In genomic region chr4:40031361-40031760, GRCm38 (mm10) we compare ENCODE assay signal across 24 mouse cellular contexts.
A peak's percentile ranks its signal among the peaks of the same experiment; 100 is the strongest.
DNase-seq lines count a peak whose midpoint lies in the region; ATAC-seq and TF ChIP-seq lines count a peak whose summit lies in the region.
"Had no signal": no experiment of that assay in that cellular context is flagged by ENCODE, and none has a peak within 500 bp of the region (broad histone marks: within the 10 kb centered on the region; RNA-seq: fewer than 3 reads in every experiment).

No protein-coding gene starts in this region.

- no peak overlapping the region for H3K4me2 ChIP-seq in CH12.LX (ENCODE audit: insufficient read depth, low read depth, poor library complexity, severe bottlenecking)
- H3K4me2 ChIP-seq in midbrain, embryonic 14.5 days (ENCODE audit: low read length) = no peak overlapping the region

- H3K4me1 ChIP-seq in CH12.LX (ENCODE audit: control insufficient read depth in 1 of 2, insufficient read depth in 2 of 2) = no peaks in the 10 kb centered on the region
- H3K4me1 ChIP-seq in ES-E14 (ENCODE audit: control insufficient read depth in 2 of 2, insufficient read depth in 2 of 2, low read length in 2 of 2, poor library complexity in 1 of 2) = no peaks in the 10 kb centered on the region
- no peaks in the 10 kb centered on the region for H3K4me1 ChIP-seq in MEL (ENCODE audit: control insufficient read depth in 1 of 2, insufficient read depth in 2 of 2, low read length in 2 of 2)
- H3K4me1 ChIP-seq in midbrain, embryonic 14.5 days (ENCODE audit: control insufficient read depth, insufficient read depth, low read length) = no peaks in the 10 kb centered on the region
- H3K4me1 ChIP-seq in lung, adult 2 months (ENCODE audit: control insufficient read depth, insufficient read depth, low read length) = no peaks in the 10 kb centered on the region

- 91% methylated on average over 1 of the region's 1 CpGs for WGBS in midbrain, embryonic 14.5 days
- WGBS in lung, adult 2 months = 85% methylated on average over 1 of the region's 1 CpGs

- no peak overlapping the region for H3K4me3 ChIP-seq in CH12.LX (replicated peaks in 1 of 3; ENCODE audit: low read depth in 2 of 3, low read length in 2 of 3, poor library complexity in 1 of 3)
- H3K4me3 ChIP-seq in ES-E14 (ENCODE audit: insufficient read depth in 1 of 2, low read depth in 1 of 2, low read length in 2 of 2, poor library complexity in 1 of 2, severe bottlenecking in 1 of 2) = no peak overlapping the region
- no peak overlapping the region for H3K4me3 ChIP-seq in MEL (ENCODE audit: control insufficient read depth in 1 of 2, insufficient read depth in 1 of 2, low read depth in 2 of 2, low read length in 2 of 2)
- H3K4me3 ChIP-seq in midbrain, embryonic 14.5 days (replicated peaks; ENCODE audit: low read depth, low read length) = no peak overlapping the region
- no peak overlapping the region for H3K4me3 ChIP-seq in lung, adult 2 months (replicated peaks; ENCODE audit: extremely low read depth, low read depth, low read length)

- H3K9me3 ChIP-seq in CH12.LX (replicated peaks; ENCODE audit: low read length) = no peaks in the 10 kb centered on the region
- H3K9me3 ChIP-seq in ES-E14 (ENCODE audit: control insufficient read depth, insufficient read depth, low read depth, low read length) = 0 out of 2 replicates have a peak, but pooled peaks cover 1% of the 10 kb centered on the region
- no peaks in the 10 kb centered on the region for H3K9me3 ChIP-seq in MEL (replicated peaks; ENCODE audit: insufficient read depth, low read length)
- no peaks in the 10 kb centered on the region for H3K9me3 ChIP-seq in midbrain, embryonic 14.5 days (ENCODE audit: control insufficient read depth, low read length)
- H3K9me3 ChIP-seq: G1E had no signal

- no peak for TF ChIP-seq RAD21 in CH12.LX (IDR thresholded peaks at IDR 0.05; ENCODE audit: low read depth, low read length)
- TF ChIP-seq RAD21 in MEL (IDR thresholded peaks at IDR 0.05; ENCODE audit: low read depth, low read length) = no peak

- H3K9ac ChIP-seq in CH12.LX (ENCODE audit: insufficient read depth, low read depth) = no peak overlapping the region
- H3K9ac ChIP-seq in ES-E14 (ENCODE audit: insufficient read depth, low read depth, low read length, poor library complexity, severe bottlenecking) = no peak overlapping the region
- H3K9ac ChIP-seq in MEL (ENCODE audit: control insufficient read depth, low read depth, low read length, poor library complexity, severe bottlenecking) = no peak overlapping the region
- no peak overlapping the region for H3K9ac ChIP-seq in midbrain, embryonic 14.5 days (replicated peaks; ENCODE audit: low read length)

- no peaks in the 10 kb centered on the region for H3K27me3 ChIP-seq in CH12.LX (replicated peaks)
- no peaks in the 10 kb centered on the region for H3K27me3 ChIP-seq in MEL (ENCODE audit: control insufficient read depth in 1 of 2, insufficient read depth in 2 of 2, low read length in 2 of 2)
- no peaks in the 10 kb centered on the region for H3K27me3 ChIP-seq in midbrain, embryonic 14.5 days (ENCODE audit: control insufficient read depth, insufficient read depth, low read length)
- H3K27me3 ChIP-seq: Patski had no signal

- no peak for TF ChIP-seq EP300 in CH12.LX (IDR thresholded peaks at IDR 0.05; ENCODE audit: low read length)
- no peak for TF ChIP-seq EP300 in MEL (IDR thresholded peaks at IDR 0.05; ENCODE audit: low read depth in 1 of 2, low read length in 2 of 2)

- ATAC-seq in midbrain, embryonic 14.5 days (ENCODE audit: low FRiP score, low TSS enrichment) = no peak
- ATAC-seq: activated CD4-positive, CD25-positive, alpha-beta regulatory T cell, adult 4 months; CD4-positive, CD25-positive, alpha-beta regulatory T cell, adult 4 months; Patski had no signal

- no peak overlapping the region for H3K27ac ChIP-seq in CH12.LX (ENCODE audit: insufficient read depth, low read depth)
- no peak overlapping the region for H3K27ac ChIP-seq in ES-E14 (ENCODE audit: insufficient read depth, low read depth, low read length, poor library complexity, severe bottlenecking)
- H3K27ac ChIP-seq in MEL (ENCODE audit: control insufficient read depth, low read depth, low read length) = no peak overlapping the region
- no peak overlapping the region for H3K27ac ChIP-seq in midbrain, embryonic 14.5 days (replicated peaks; ENCODE audit: low read depth, low read length)

- H3K36me3 ChIP-seq in CH12.LX (replicated peaks in 1 of 2; ENCODE audit: control insufficient read depth in 1 of 2, insufficient read depth in 1 of 2, low read length in 1 of 2) = no peaks in the 10 kb centered on the region
- no peaks in the 10 kb centered on the region for H3K36me3 ChIP-seq in ES-E14 (ENCODE audit: control insufficient read depth, insufficient read depth, low read length, poor library complexity, severe bottlenecking)
- no peaks in the 10 kb centered on the region for H3K36me3 ChIP-seq in MEL (ENCODE audit: control insufficient read depth in 1 of 2, insufficient read depth in 2 of 2, low read length in 2 of 2)
- H3K36me3 ChIP-seq in midbrain, embryonic 14.5 days (ENCODE audit: control insufficient read depth, insufficient read depth, low read length) = no peaks in the 10 kb centered on the region
- H3K36me3 ChIP-seq: G1E had no signal

- no peak for TF ChIP-seq CTCF in CH12.LX (conservative IDR thresholded peaks at IDR 0.05 in 1 of 2, IDR thresholded peaks at IDR 0.05 in 1 of 2; ENCODE audit: low read depth in 2 of 2, low read length in 2 of 2)
- TF ChIP-seq CTCF in MEL (IDR thresholded peaks at IDR 0.05 in 2 of 3, conservative IDR thresholded peaks at IDR 0.05 in 1 of 3; ENCODE audit: control insufficient read depth in 1 of 3, insufficient read depth in 1 of 3, low read depth in 2 of 3, low read length in 3 of 3, poor library complexity in 1 of 3, severe bottlenecking in 1 of 3) = no peak
- TF ChIP-seq CTCF in lung, adult 2 months (IDR thresholded peaks at IDR 0.05; ENCODE audit: insufficient read depth, low read length) = no peak

- in situ Hi-C loops in CH12.LX (cut with MboI; ENCODE audit: low pct_ligation_motif_present, low pct_unique_long_range_greater_than_20kb, low sequenced_read_pairs) = no loop called here
- in situ Hi-C loops in ES-E14 (cut with MboI; ENCODE audit: low sequenced_read_pairs in 2 of 2, unreplicated experiment in 2 of 2) = no loop called here

- TF ChIP-seq POLR2A in CH12.LX (IDR thresholded peaks at IDR 0.05; ENCODE audit: low read depth, low read length) = no peak
- no peak for TF ChIP-seq POLR2A in MEL (IDR thresholded peaks at IDR 0.05; ENCODE audit: control insufficient read depth in 1 of 2, insufficient read depth in 1 of 2, low read depth in 1 of 2, low read length in 2 of 2, poor library complexity in 1 of 2)
- no peak for TF ChIP-seq POLR2A in lung, adult 2 months (IDR thresholded peaks at IDR 0.05; ENCODE audit: borderline replicate concordance, extremely low read depth, low read depth, low read length)

- peak; percentile 35 for DNase-seq in heart, adult 11 months
- no peak for DNase-seq in heart, adult 8-10 months (ENCODE audit: low spot score)
- DNase-seq in CH12.LX (ENCODE audit: extremely low read depth) (no peak), ES-E14 (ENCODE audit: low read depth, low spot score) (no peak), MEL (ENCODE audit: low read depth, low spot score) (no peak)
- DNase-seq in midbrain, embryonic 14.5 days = no peak
- no peak for DNase-seq in thymus, postnatal 10 days (ENCODE audit: low spot score in 2 of 2)
- DNase-seq in lung, adult 2 months = no peak
- DNase-seq: adrenal gland, adult 2 months; adrenal gland, adult 8-10 months; adrenal gland, postnatal 10 days; adrenal gland, postnatal 14 days; adrenal gland, postnatal 25 days; adrenal gland, postnatal 36 days; B cell, adult 2 months; cerebellum, adult 11 months; cerebellum, adult 11-12 months; cerebellum, adult 18-20 months; cerebellum, adult 2 months; cerebellum, adult 8-10 months had no signal

- dilution Hi-C loops in CH12.LX (cut with MboI; ENCODE audit: extremely low pct_ligation_motif_present, extremely low pct_unique_long_range_greater_than_20kb, low sequenced_read_pairs) = no loop called here

- H3K79me2 ChIP-seq in CH12.LX (replicated peaks; ENCODE audit: control insufficient read depth, extremely low read depth, insufficient read depth, poor library complexity, severe bottlenecking) = no peaks in the 10 kb centered on the region
- no peaks in the 10 kb centered on the region for H3K79me2 ChIP-seq in MEL (ENCODE audit: control insufficient read depth, insufficient read depth, low read length, poor library complexity)

TF ChIP-seq in CH12.LX, 34 proteins besides CTCF, POLR2A, EP300 and RAD21 (continues in another document):
- TF ChIP-seq SMC3 (IDR thresholded peaks at IDR 0.05; ENCODE audit: low read depth, low read length) (no peak), MEF2A (IDR thresholded peaks at IDR 0.05; ENCODE audit: borderline replicate concordance, low read depth, low read length) (no peak), ZMIZ1 (IDR thresholded peaks at IDR 0.05; ENCODE audit: low read depth, low read length) (no peak), USF2 (conservative IDR thresholded peaks at IDR 0.05; ENCODE audit: low read depth, low read length) (no peak), ZKSCAN1 (IDR thresholded peaks at IDR 0.05; ENCODE audit: borderline replicate concordance, low read depth, low read length) (no peak), NRF1 (IDR thresholded peaks at IDR 0.05; ENCODE audit: low read depth, low read length) (no peak), MAFK (IDR thresholded peaks at IDR 0.05; ENCODE audit: insufficient replicate concordance, low read length) (peak; percentile 91)

TF ChIP-seq in ES-E14, 5 proteins besides CTCF, POLR2A, EP300 and RAD21:
- no peak for TF ChIP-seq CHD2 (IDR thresholded peaks at IDR 0.05; ENCODE audit: low read depth, low read length)
- peak; percentile 92 for TF ChIP-seq MAFK (IDR thresholded peaks at IDR 0.05; ENCODE audit: insufficient read depth, low read depth, low read length)
TF ChIP-seq in ES-E14: peak in this region for 1.

TF ChIP-seq in MEL, 35 proteins besides CTCF, POLR2A, EP300 and RAD21:
- TF ChIP-seq GATA1 (IDR thresholded peaks at IDR 0.05; ENCODE audit: low read depth, low read length) = no peak
- TF ChIP-seq MYC (IDR thresholded peaks at IDR 0.05; ENCODE audit: low read depth, low read length) = no peak
- peak; percentile 79; the same call in 1 of the 2 replicates for TF ChIP-seq MAFK (IDR thresholded peaks at IDR 0.05; ENCODE audit: borderline replicate concordance, low read depth, low read length)
- no peak for TF ChIP-seq MAZ (IDR thresholded peaks at IDR 0.05; ENCODE audit: low read depth, low read length)
